Mouse (Mus musculus) lung, embryonic 16.5 days (tissue): Measurements from ENCODE around the gene Gm45021. TPM values are rescaled to one million over a fixed set of nuclear protein-coding genes. Genes with fewer than 3 reads are reported as not detected.
A peak's percentile ranks its signal among the peaks of the same experiment; 100 is the strongest.

ENCODE experiments used
- ATAC-seq: fragments of 200-750 bp; cut with Nextera tagmentation; 2 replicates; pipeline ENCODE4 v1.8.0; 2017; ENCODE audit warnings: low read depth, mild to moderate bottlenecking, moderate library complexity
- H3K27ac ChIP-seq: fragments of 300-500 bp; sonication (generic); 2 replicates; pipeline ENCODE4 v1.5.1; 2014; ENCODE audit warnings: mild to moderate bottlenecking, control low read depth, low read length
- H3K27me3 ChIP-seq: fragments of 300-500 bp; sonication (generic); 2 replicates; pipeline ENCODE4 v1.6.1; 2014; ENCODE audit warnings: low read depth, low read length, mixed read lengths; ENCODE audit not compliant: control insufficient read depth, insufficient read depth
- H3K36me3 ChIP-seq: fragments of 300-500 bp; sonication (generic); 2 replicates; pipeline ENCODE4 v1.6.1; 2014; ENCODE audit warnings: low read length; ENCODE audit not compliant: control insufficient read depth, insufficient read depth
- H3K4me1 ChIP-seq: fragments of 300-500 bp; sonication (generic); replicated peaks from 2 replicates; pipeline ENCODE4 v1.6.1; 2014; ENCODE audit warnings: low read length, mixed read lengths; ENCODE audit not compliant: control insufficient read depth, insufficient read depth
- H3K4me2 ChIP-seq: fragments of 300-500 bp; sonication (generic); 2 replicates; pipeline ENCODE4 v1.6.1; 2014; ENCODE audit warnings: low read depth, low read length, control low read depth
- H3K4me3 ChIP-seq: fragments of 300-500 bp; sonication (generic); 2 replicates; pipeline ENCODE4 v1.5.1; 2014; ENCODE audit warnings: mild to moderate bottlenecking, low read length, control low read depth
- H3K9ac ChIP-seq: fragments of 300-500 bp; sonication (generic); 2 replicates; pipeline ENCODE4 v1.6.1; 2014; ENCODE audit warnings: low read length, control low read depth
- H3K9me3 ChIP-seq: fragments of 300-500 bp; sonication (generic); 2 replicates; pipeline ENCODE4 v1.6.1; 2016; ENCODE audit warnings: low read length; ENCODE audit not compliant: control insufficient read depth
- WGBS: fragments of 180-500 bp; shearing (Covaris S2); extraction: QIAGEN DNeasy Blood & Tissue Kit; methylation state at CpG from one replicate; pipeline ENCODE4 v1.1.7; 2014; 5-methylcytosine and 5-hydroxymethylcytosine counted together
- polyA plus RNA-seq: library from polyadenylated mRNA; unstranded; fragments of >200 nt; fragmentation: Nextera tagmentation; extraction: Ambion mirVana; gene quantifications from 2 replicates; pipeline ENCODE4 v1.2.1, GENCODE M21; 2015

Gm45021 gene
- polyA plus RNA-seq, 1 experiment from 2014 or later, result not detected

GRCm38 (mm10) chr6:48591221-48591845, 1.9 kb downstream of the Gm45021 start:
- Histone ChIP-seq H3K4me1 (peaks cover 15% of the 10 kb centered on the region), H3K9ac (no peak overlapping the region), H3K36me3 (peaks cover 7% of the 10 kb centered on the region), H3K27me3 (no peaks in the 10 kb centered on the region), H3K4me3 (no peak overlapping the region), H3K27ac (no peak overlapping the region), H3K9me3 (peaks cover 8% of the 10 kb centered on the region), H3K4me2 (no peak overlapping the region)
- 85% methylated on average over 3 of the region's 3 CpGs for WGBS
- ATAC-seq, result no peak

DNA sequence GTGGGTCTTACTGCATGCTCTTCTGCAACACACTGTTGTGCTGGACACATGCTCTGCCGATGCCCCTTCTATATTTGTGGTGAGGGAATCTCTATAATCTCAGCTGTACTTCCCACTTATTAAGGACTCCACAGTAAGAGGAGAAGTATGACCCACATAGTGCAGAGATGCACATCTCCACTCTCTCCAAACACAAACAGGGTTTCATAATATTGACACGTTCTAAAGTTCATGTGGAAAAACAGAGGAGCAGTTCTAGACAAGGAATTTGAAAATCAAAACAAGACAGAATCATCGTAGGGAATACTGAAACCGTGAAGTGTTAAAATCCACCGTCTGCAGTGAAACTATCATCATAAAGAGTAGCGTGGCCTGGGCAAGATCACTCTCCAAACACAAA, 2.5 kb downstream of the Gm45021 start:
- 86% methylated on average over 6 of the region's 6 CpGs for WGBS

GRCm38 (mm10) chr6:48593158-48594042, 4.0 kb downstream of the Gm45021 start, which contains the start of the genes Repin1 and Gm44965:
Gene Repin1 (plus strand): TSS chr6:48593883.
Gene Gm44965 (plus strand): TSS chr6:48593941.
- Histone ChIP-seq H3K27ac (peak within 1 kb of the TSS; percentile 90), H3K9me3 (peaks cover 25% of the 10 kb centered on the region), H3K27me3 (no peaks in the 10 kb centered on the region), H3K4me1 (peaks cover 15% of the 10 kb centered on the region), H3K4me2 (peak within 1 kb of the TSS; percentile 81), H3K4me3 (peak within 1 kb of the TSS; percentile 87), H3K36me3 (peaks cover 27% of the 10 kb centered on the region), H3K9ac (peak within 1 kb of the TSS; percentile 95)
- whole genome bisulfite sequencing, result 5% methylated on average over 39 of the region's 45 CpGs
- peak; percentile 96 for ATAC-seq

More for the DNA sequence above, 2.5 kb downstream of the Gm45021 start:
- no peak overlapping the region for H3K4me3 ChIP-seq
- peaks cover 13% of the 10 kb centered on the region for H3K9me3 ChIP-seq
- ATAC-seq, result no peak
- H3K27me3 ChIP-seq, result no peaks in the 10 kb centered on the region
- H3K36me3 ChIP-seq, result peaks cover 12% of the 10 kb centered on the region
- H3K4me1 ChIP-seq, result peaks cover 15% of the 10 kb centered on the region
- H3K27ac ChIP-seq, result no peak overlapping the region
- no peak overlapping the region for H3K4me2 ChIP-seq
- H3K9ac ChIP-seq, result no peak overlapping the region

GRCm38 (mm10) chr6:48594043-48594738, 4.8 kb downstream of the Gm45021 start:
- peak overlapping the region; percentile 95 for H3K9ac ChIP-seq
- H3K27me3 ChIP-seq, result no peaks in the 10 kb centered on the region
- peaks cover 35% of the 10 kb centered on the region for H3K36me3 ChIP-seq
- H3K27ac ChIP-seq, result peak overlapping the region; percentile 90
- peaks cover 15% of the 10 kb centered on the region for H3K4me1 ChIP-seq
- H3K4me2 ChIP-seq, result peak overlapping the region; percentile 81
- H3K9me3 ChIP-seq, result peaks cover 25% of the 10 kb centered on the region
- H3K4me3 ChIP-seq, result peak overlapping the region; percentile 87
- under 1% methylated on average over 32 of the region's 41 CpGs for WGBS
- ATAC-seq, result peak; percentile 53

- H3K9ac ChIP-seq, result peak overlapping the region; percentile 95
- peaks cover 15% of the 10 kb centered on the region for H3K4me1 ChIP-seq
- no peak for ATAC-seq
- peak overlapping the region; percentile 81 for H3K4me2 ChIP-seq
- H3K27me3 ChIP-seq, result no peaks in the 10 kb centered on the region
- no peak overlapping the region for H3K27ac ChIP-seq
- H3K4me3 ChIP-seq, result peak overlapping the region; percentile 87
- H3K36me3 ChIP-seq, result peaks cover 42% of the 10 kb centered on the region
- 50% methylated on average over 1 of the region's 1 CpGs for WGBS
- peaks cover 25% of the 10 kb centered on the region for H3K9me3 ChIP-seq
Measured at GRCm38 (mm10) chr6:48595278-48595677, 5.9 kb downstream of the Gm45021 start.

GRCm38 (mm10) chr6:48596545-48597232, 7.3 kb downstream of the Gm45021 start:
- WGBS, result 96% methylated on average over 45 of the region's 45 CpGs
- H3K4me2 ChIP-seq, result no peak overlapping the region
- H3K9me3 ChIP-seq, result peaks cover 25% of the 10 kb centered on the region
- H3K27ac ChIP-seq, result no peak overlapping the region
- no peak overlapping the region for H3K4me3 ChIP-seq
- H3K9ac ChIP-seq, result no peak overlapping the region
- peaks cover 22% of the 10 kb centered on the region for H3K4me1 ChIP-seq
- ATAC-seq, result no peak
- peaks cover 42% of the 10 kb centered on the region for H3K36me3 ChIP-seq
- no peaks in the 10 kb centered on the region for H3K27me3 ChIP-seq

DNA sequence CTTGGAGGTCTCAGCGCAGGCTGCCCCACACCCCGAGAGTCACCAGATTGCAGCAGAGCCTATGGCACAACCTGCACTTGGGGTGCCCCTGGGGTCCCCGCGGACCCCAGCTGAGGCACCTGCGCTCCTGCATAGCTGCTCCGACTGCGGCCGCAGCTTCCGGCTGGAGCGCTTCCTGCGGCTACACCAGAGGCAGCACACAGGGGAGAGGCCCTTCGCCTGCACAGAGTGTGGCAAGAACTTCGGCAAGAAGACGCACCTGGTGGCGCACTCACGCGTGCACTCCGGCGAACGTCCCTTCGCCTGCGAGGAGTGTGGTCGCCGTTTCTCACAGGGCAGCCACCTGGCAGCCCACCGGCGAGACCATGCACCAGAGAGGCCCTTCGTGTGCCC, 7.8 kb downstream of the Gm45021 start:
- no peak overlapping the region for H3K4me2 ChIP-seq
- no peaks in the 10 kb centered on the region for H3K27me3 ChIP-seq
- H3K4me1 ChIP-seq, result peaks cover 22% of the 10 kb centered on the region
- no peak for ATAC-seq
- H3K9ac ChIP-seq, result no peak overlapping the region
- peaks cover 42% of the 10 kb centered on the region for H3K36me3 ChIP-seq
- H3K9me3 ChIP-seq, result peaks cover 25% of the 10 kb centered on the region
- WGBS, result 95% methylated on average over 27 of the region's 27 CpGs
- H3K27ac ChIP-seq, result no peak overlapping the region
- H3K4me3 ChIP-seq, result no peak overlapping the region

DNA sequence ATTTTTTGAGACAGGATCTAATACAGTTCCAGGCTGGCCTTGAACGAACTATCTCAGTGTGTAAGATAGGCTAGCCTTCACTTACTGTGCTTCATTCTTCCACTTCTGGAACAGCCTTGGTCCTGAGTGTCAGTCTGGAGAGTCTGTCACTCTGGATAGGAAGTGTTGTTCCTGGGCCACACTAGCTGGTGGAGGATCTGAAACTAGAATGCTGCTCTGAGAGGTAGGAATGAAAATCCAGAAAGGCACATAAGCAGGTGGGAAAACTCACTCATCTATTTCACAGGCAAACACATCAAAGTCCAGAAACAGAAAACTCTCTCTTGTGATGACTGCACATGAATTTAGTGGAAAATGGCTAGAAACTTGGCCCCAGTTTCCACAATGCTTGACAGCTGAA, 11.2 kb downstream of the Gm45021 start:
- no peak overlapping the region for H3K27ac ChIP-seq
- no peak overlapping the region for H3K4me3 ChIP-seq
- H3K4me1 ChIP-seq, result peaks cover 13% of the 10 kb centered on the region
- 91% methylated on average over 1 of the region's 1 CpGs for WGBS
- no peak overlapping the region for H3K9ac ChIP-seq
- no peak overlapping the region for H3K4me2 ChIP-seq
- peaks cover 24% of the 10 kb centered on the region for H3K9me3 ChIP-seq
- ATAC-seq, result no peak
- no peaks in the 10 kb centered on the region for H3K27me3 ChIP-seq
- peaks cover 42% of the 10 kb centered on the region for H3K36me3 ChIP-seq
